ENCODE assay signal across 26 mouse cellular contexts in genomic region chr7:125024944-125025343, GRCm38 (mm10).
A peak's percentile ranks its signal among the peaks of the same experiment; 100 is the strongest.
DNase-seq lines count a peak whose midpoint lies in the region; ATAC-seq and TF ChIP-seq lines count a peak whose summit lies in the region.
"Had no signal": no experiment of that assay in that cellular context is flagged by ENCODE, and none has a peak within 500 bp of the region (broad histone marks: within the 10 kb centered on the region; RNA-seq: fewer than 3 reads in every experiment).

No protein-coding gene starts in this region.

- H3K4me2 ChIP-seq in forebrain, embryonic 12.5 days = no peak overlapping the region
- H3K4me2 ChIP-seq in forebrain, postnatal 0 days (ENCODE audit: low read depth) = no peak overlapping the region
- no peak overlapping the region for H3K4me2 ChIP-seq in forebrain, embryonic 14.5 days (ENCODE audit: low read length)
- H3K4me2 ChIP-seq: embryonic facial prominence, embryonic 13.5 days; heart, embryonic 11.5 days; hindbrain, embryonic 13.5 days; intestine, embryonic 15.5 days had no signal

- H3K9ac ChIP-seq in forebrain, embryonic 12.5 days = no peak overlapping the region
- no peak overlapping the region for H3K9ac ChIP-seq in forebrain, postnatal 0 days
- no peak overlapping the region for H3K9ac ChIP-seq in forebrain, embryonic 14.5 days (ENCODE audit: low read length)
- H3K9ac ChIP-seq: embryonic facial prominence, embryonic 13.5 days; hindbrain, embryonic 13.5 days; intestine, embryonic 15.5 days had no signal

- peak; percentile 53; the same call in 1 of the 2 replicates for ATAC-seq in forebrain, embryonic 12.5 days (ENCODE audit: low FRiP score)
- no peak for ATAC-seq in forebrain, postnatal 0 days
- ATAC-seq in forebrain, embryonic 14.5 days = peak; percentile 86
- ATAC-seq: activated CD4-positive, CD25-positive, alpha-beta regulatory T cell, adult 4 months; hindbrain, embryonic 16.5 days; intestine, embryonic 15.5 days had no signal

- no peak overlapping the region for H3K4me3 ChIP-seq in forebrain, embryonic 12.5 days (replicated peaks)
- no peak overlapping the region for H3K4me3 ChIP-seq in forebrain, postnatal 0 days (ENCODE audit: low read depth, low read length)
- H3K4me3 ChIP-seq in forebrain, embryonic 14.5 days (ENCODE audit: low read depth, low read length) = no peak overlapping the region
- H3K4me3 ChIP-seq: embryonic facial prominence, embryonic 13.5 days; erythroblast, embryonic 14.5 days; gastrocnemius, adult 2 months; hindbrain, embryonic 13.5 days; intestine, embryonic 15.5 days had no signal

- no peak for TF ChIP-seq CTCF in forebrain, postnatal 0 days (IDR thresholded peaks at IDR 0.05; ENCODE audit: low read depth)

- H3K9me3 ChIP-seq in forebrain, embryonic 12.5 days = no peaks in the 10 kb centered on the region
- no peaks in the 10 kb centered on the region for H3K9me3 ChIP-seq in forebrain, postnatal 0 days (ENCODE audit: low read length)
- no peaks in the 10 kb centered on the region; the same call in 1 of the 2 replicates for H3K9me3 ChIP-seq in forebrain, embryonic 14.5 days (replicated peaks; ENCODE audit: control insufficient read depth, low read length)
- H3K9me3 ChIP-seq: embryonic facial prominence, embryonic 13.5 days; hindbrain, embryonic 13.5 days; intestine, embryonic 15.5 days had no signal

- no peaks in the 10 kb centered on the region; the same call in 1 of the 2 replicates for H3K4me1 ChIP-seq in forebrain, embryonic 12.5 days
- H3K4me1 ChIP-seq in forebrain, postnatal 0 days (ENCODE audit: insufficient read depth) = no peaks in the 10 kb centered on the region
- H3K4me1 ChIP-seq in forebrain, embryonic 14.5 days (ENCODE audit: control insufficient read depth, insufficient read depth, low read length) = peaks cover 5% of the 10 kb centered on the region; the same call in 1 of the 2 replicates
- H3K4me1 ChIP-seq: embryonic facial prominence, embryonic 13.5 days; hindbrain, embryonic 13.5 days; intestine, embryonic 15.5 days had no signal

- H3K36me3 ChIP-seq in forebrain, embryonic 12.5 days (replicated peaks) = no peaks in the 10 kb centered on the region
- H3K36me3 ChIP-seq in forebrain, postnatal 0 days (ENCODE audit: insufficient read depth) = no peaks in the 10 kb centered on the region
- H3K36me3 ChIP-seq in forebrain, embryonic 14.5 days (ENCODE audit: control insufficient read depth, insufficient read depth, low read length) = no peaks in the 10 kb centered on the region
- H3K36me3 ChIP-seq: embryonic facial prominence, embryonic 13.5 days; G1E; hindbrain, embryonic 13.5 days; intestine, embryonic 15.5 days had no signal

- 0 out of 2 replicates have a peak overlapping the region, but pooled peaks have one; percentile 19 for H3K27ac ChIP-seq in forebrain, embryonic 12.5 days
- no peak overlapping the region for H3K27ac ChIP-seq in forebrain, postnatal 0 days (ENCODE audit: low read depth, low read length)
- H3K27ac ChIP-seq in forebrain, embryonic 14.5 days (ENCODE audit: low read depth, low read length) = no peak overlapping the region
- H3K27ac ChIP-seq: embryonic facial prominence, embryonic 13.5 days; gastrocnemius, adult 2 months; hindbrain, embryonic 13.5 days; intestine, embryonic 15.5 days had no signal

- no peak for DNase-seq in forebrain, postnatal 0 days
- peak; percentile 10 for DNase-seq in brain, adult 2 months (ENCODE audit: low read depth, low spot score)
- peak; percentile 74 for DNase-seq in forebrain, embryonic 14.5 days (ENCODE audit: low spot score)
- no peak for DNase-seq in layer of hippocampus, postnatal 14 days (ENCODE audit: low spot score in 2 of 2)
- no peak for DNase-seq in MN1 (ENCODE audit: low spot score)
- DNase-seq in layer of hippocampus, adult 11-12 months (ENCODE audit: low spot score) = no peak
- DNase-seq: adrenal gland, adult 8-10 months; adrenal gland, postnatal 25 days; B cell, adult 2 months; cerebellum, adult 11 months; cerebellum, adult 2 months; cerebellum, adult 9-11 months; cerebellum, postnatal 25 days; gastrocnemius, adult 2 months; gastrocnemius, postnatal 14 days; heart, adult 11 months; kidney, adult 11 months had no signal

- H3K27me3 ChIP-seq in forebrain, embryonic 12.5 days = no peaks in the 10 kb centered on the region
- H3K27me3 ChIP-seq in forebrain, postnatal 0 days (ENCODE audit: insufficient read depth, low read length) = no peaks in the 10 kb centered on the region
- no peaks in the 10 kb centered on the region for H3K27me3 ChIP-seq in forebrain, embryonic 14.5 days (replicated peaks; ENCODE audit: control insufficient read depth, insufficient read depth, low read length)
- H3K27me3 ChIP-seq: embryonic facial prominence, embryonic 13.5 days; hindbrain, embryonic 13.5 days; intestine, embryonic 15.5 days had no signal

- WGBS in forebrain, embryonic 12.5 days = 61% methylated on average over 5 of the region's 5 CpGs
- 30% methylated on average over 5 of the region's 5 CpGs for WGBS in forebrain, postnatal 0 days
- WGBS in forebrain, embryonic 14.5 days = 18% methylated on average over 5 of the region's 5 CpGs

Comparison
In these comparisons a context has a peak if more than half of its experiments do, and no peak if none do; other contexts are left out.
1. DNase-seq: peak in brain, adult 2 months (single experiment) and forebrain, embryonic 14.5 days (single experiment); none in forebrain, postnatal 0 days (single experiment), layer of hippocampus, postnatal 14 days (0 of 2), MN1 (single experiment) and layer of hippocampus, adult 11-12 months (single experiment).